Mouse (Mus musculus) embryo, embryonic 10 days (tissue): ENCODE measurements around the gene Olfr794.

Experiments
- DNase-seq: peaks from one replicate; pipeline ENCODE4 v3.0.0-alpha.2; 2015; ENCODE audit warnings: low spot score

Gene Olfr794

GRCm38 (mm10) chr10:129567355-129567754 lies at the start of gene Olfr794:
Gene Olfr794, plus strand, starts transcription at chr10:129567655.
- DNase-seq = no peak

- no peak for DNase-seq
These were observed 46.0 kb upstream of the Olfr794 start, which contains the start of gene Olfr791 for GRCm38 (mm10) chr10:129521492-129521891. Gene Olfr791, plus strand, starts transcription at chr10:129521792.

GRCm38 (mm10) chr10:129538862-129539261 lies 28.6 kb upstream of the Olfr794 start, which contains the start of gene Olfr792:
Gene Olfr792, plus strand, starts transcription at chr10:129539162.
- DNase-seq = no peak

- peak; percentile 3 for DNase-seq
These were observed 18.1 kb upstream of the Olfr794 start for GRCm38 (mm10) chr10:129549354-129549753.

GRCm38 (mm10) chr10:129577066-129577465 lies 9.6 kb downstream of the Olfr794 start:
- no peak for DNase-seq

GRCm38 (mm10) chr10:129612470-129612869 lies 45.0 kb downstream of the Olfr794 start, which contains the start of gene Olfr796:
Gene Olfr796, minus strand, starts transcription at chr10:129612570.
- DNase-seq = no peak

- DNase-seq = peak; percentile 15
These were observed 54.3 kb downstream of the Olfr794 start for GRCm38 (mm10) chr10:129621724-129622123.
